Mouse (Mus musculus) megakaryocyte, adult 5-6 weeks (primary cell): Measurements from ENCODE around the gene Hpse2. TPM values are rescaled to one million over a fixed set of nuclear protein-coding genes. Genes with fewer than 3 reads are reported as not detected.

Experiments
- ATAC-seq: 2 replicates; pipeline ENCODE4 v1.8.0; 2016; ENCODE audit warnings: mild to moderate bottlenecking, inconsistent platforms; ENCODE audit not compliant: poor library complexity, severe bottlenecking
- total RNA-seq, 2 experiments: library from RNA; stranded (forward) in 1 of 2; stranded (reverse) in 1 of 2; fragments of 153-499, 151-499 nt in 1 of 2; fragments of 221-1000, 200-1000 nt in 1 of 2; gene quantifications; 2 replicates each; pipeline versions ENCODE4 v1.2.3 to v1.2.4; 2015 to 2017

The Hpse2 gene
- total RNA-seq, 2 experiments from 2014 or later, result not detected

DNA sequence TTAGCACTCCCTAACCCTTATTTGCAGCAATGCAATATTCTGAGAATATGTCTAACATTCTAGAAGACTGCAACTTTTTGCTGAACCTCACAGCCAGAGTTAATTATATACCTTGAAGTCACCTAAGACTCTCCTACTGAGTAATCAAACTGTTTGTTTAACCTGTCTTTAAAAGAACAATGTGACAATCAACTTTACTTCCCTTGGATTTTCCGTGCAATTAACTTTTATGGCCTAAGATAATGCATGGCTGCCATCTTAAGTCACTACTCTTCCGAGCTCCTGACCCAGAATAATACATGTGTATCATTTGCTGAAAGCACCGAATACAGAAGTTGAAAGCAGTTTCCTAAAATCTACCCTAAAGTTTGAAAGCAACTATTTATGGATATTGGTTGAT, 407.6 kb downstream of the Hpse2 start:
- no peak for ATAC-seq

DNA sequence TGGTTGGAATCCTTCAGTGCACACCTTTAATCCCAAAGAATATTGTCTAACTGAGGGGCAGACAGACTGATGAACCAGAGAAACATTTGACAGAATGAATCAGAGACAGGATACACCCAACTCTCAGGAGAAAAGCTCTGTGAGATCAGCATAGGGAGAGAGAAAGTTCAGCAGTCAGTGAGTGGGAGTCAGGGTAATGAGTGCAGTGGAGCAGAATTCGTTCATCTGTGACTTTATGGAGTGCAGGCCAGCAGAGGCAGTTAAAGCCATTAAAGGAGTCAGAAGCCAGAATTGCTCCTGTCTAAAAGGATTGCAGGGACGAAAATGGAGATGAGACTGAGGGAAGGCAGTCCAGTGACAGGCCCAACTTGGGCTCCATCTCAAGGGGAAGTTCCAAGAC, 410.2 kb downstream of the Hpse2 start:
- no peak for ATAC-seq

DNA sequence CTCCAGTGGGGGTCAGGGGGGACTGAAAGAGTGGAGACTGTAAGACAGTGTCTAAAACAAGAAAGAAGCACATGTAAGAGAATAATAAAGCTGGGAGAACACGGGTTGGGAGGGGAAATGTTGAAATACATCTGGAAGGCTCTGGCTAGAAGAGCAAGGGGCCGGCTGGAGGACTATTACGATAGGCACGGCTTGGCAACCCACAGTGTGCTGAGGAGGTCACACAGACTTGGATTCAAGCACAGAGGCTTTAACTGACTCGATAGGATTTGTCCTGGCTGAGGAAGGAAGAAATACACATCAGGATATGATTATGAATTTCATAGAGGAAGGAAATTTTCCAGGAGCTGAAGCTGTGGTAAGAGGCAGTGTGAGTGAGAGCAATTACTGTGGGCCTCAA, 414.4 kb downstream of the Hpse2 start:
- no peak for ATAC-seq

DNA sequence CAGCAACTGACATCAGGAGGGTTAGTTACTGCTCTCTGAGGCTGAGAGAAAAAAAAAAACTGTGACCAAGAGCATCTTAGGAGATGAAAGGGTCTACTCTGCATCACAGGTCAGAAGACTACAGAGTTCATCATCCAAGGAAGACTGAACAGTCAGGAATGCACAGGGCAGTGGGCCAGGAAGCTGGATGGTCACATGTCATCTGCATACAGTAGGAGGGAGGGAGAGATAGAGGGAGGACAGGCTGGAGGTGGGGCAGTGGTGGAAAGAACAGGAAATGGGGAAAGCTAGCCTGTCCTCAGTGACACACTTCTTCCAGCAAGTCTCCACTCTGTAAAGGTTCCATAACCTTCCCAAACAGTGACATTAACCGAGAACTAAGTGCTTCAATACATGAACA, 423.0 kb downstream of the Hpse2 start:
- no peak for ATAC-seq

DNA sequence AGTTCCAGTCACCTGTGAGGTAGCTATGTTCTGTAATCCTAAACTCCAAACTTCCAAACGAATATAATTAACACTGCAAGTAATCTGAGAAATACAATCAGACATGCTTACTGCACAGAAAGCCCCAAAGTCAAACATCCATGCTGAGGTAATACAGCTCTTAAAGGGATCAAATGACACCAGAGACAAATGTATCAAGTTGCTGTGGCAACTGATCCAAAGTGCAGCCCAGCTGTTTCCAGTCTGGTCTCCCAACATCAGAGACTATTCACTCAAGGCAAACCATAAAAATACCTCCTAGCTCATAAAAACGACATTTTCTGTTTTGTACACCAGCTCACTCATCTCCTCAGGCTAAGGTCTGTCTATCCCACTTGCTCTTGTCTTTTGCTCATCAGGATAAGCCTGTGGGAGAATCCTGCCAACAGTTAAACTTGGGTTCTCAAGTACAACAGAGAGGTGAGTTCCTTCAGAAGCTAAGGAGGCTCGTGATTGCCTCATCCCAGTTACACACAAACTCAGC, 440.0 kb downstream of the Hpse2 start:
- no peak for ATAC-seq

DNA sequence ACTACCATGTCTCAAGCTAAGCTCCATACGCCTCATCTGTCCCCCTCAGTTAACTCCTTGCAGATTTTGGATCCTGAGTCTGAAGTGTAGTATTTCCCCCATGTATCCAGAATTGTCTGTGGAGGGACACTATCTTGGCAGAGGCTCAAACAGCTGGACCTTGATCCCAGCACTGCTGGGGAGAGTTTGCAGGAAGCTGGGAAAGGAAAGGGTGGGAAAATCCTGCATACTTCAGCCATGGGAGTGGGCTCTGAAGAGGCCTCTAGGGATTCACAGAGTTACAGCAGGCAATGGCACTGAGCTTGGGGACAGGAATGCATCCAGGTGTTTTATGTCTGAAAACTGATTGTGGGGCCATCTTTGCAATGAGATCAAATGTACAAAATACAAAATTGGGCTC, 450.6 kb downstream of the Hpse2 start:
- no peak for ATAC-seq

DNA sequence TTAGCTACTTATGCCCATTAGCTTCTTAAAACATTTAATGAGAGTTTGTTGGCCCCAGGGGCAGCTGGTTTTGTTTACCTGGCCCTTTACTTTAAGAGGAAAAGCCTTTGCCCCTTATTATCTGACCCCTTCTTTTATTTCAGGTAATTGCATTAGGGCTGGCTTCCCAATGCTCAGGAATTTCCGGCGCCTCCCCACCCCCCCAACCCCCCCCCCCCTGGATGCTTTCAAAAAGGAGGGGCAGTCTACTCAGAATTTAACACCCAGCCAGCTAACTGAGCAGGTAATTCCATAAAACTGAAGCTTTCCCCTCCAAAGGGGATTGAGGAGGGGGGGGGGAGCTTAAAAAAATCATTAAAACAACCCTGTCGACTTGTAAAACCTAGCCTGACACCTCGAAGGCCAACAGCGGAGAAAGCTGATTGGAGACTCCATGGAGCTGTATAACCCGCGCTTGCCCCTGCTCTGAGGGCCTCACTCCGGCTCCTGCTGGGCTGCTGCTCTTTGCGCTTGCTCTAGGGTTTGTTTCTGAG, 451.4 kb downstream of the Hpse2 start:
- no peak for ATAC-seq

DNA sequence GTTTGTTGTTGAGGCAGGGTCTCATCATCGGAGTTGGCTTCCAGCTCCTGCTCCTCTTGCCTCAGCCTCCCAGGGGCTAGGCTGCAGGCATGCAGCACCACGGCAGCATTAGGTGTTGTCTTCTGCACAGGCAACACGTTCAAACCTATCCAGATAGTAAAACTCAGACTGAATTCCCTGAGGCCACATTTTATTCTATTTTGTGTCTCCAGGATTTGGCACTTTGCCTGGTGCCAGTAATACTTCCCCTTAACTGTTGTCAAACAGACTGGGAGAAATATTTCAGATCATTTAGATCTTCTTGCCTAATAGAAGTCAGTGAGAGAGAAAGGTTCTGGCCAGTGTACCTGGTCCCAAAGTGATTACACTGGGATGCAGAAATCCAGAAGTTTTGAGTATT, 458.5 kb downstream of the Hpse2 start:
- ATAC-seq, result no peak

DNA sequence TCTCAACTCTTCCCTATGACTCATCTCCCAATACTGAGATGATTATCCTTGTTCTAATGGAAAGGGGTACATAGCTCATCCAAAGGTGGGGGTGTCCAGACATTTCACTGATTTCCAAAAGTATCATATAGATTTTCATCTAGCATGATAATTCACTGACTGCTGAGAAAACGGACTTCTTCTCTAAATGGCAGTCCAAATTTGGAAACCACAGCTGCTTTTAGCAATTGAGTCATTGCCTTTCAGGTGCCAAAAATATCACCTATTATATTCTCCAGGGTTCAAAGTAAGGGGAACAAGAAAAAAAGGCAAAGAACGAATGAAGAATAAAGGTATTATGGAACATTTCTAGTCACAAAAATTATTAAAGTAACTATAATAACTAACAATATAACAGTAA, 459.9 kb downstream of the Hpse2 start:
- ATAC-seq, result no peak

DNA sequence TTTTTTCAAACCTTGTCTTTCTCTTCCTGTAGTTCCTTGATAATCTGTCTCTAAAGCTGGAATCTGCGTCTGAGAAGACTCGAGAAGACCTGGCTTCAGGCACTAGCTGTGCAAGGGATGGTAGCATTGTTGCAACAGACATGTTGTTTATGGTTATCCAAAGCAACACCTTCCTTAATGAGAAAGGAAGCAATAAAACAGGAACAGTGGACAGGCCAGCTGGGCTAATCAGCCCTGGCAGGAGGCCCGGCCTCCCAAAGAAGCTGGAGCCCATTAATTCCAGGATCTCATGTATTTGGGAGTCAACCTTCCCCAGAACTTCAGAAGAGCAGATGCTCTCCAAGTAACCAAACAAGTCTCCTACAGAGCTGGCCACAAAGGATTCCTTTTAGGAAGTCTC, 465.5 kb downstream of the Hpse2 start:
- ATAC-seq, result no peak

DNA sequence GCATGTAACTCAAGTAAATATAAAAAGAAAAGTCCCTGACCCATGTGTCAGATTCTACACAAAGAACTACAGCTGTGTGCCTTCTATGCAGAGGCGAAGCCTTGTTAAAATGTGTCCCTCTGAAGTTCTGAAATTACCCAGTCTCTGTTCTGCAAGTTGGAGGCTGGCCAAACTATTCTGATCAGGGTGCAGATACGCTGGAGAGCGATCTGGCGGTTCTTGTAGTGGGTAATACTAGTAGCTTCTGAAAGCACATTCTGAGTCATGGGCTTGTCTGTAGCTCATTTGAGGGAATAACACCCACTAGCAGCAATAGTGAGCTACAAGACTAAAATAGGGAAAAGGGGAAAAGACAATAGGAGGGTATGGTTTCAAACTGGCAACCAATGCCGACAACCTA, 474.5 kb downstream of the Hpse2 start:
- no peak for ATAC-seq

DNA sequence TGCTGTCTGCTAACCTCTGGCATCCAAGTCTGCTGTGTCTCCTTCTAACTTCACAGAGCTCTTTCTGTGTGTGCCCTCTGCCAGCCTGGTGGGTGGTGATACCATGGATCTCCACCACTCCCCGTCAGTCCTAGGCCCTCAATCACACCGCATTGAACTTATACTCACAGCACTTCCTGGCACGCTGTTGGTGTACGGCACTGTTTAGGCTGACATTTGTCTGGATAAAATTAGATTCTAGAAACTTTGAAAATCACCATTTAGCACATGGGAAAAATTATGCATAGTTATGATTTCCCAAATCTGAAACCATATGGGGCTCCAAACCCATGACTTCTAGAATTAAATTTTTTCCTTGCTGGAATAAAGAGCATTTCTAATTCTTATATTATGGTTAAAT, 478.4 kb downstream of the Hpse2 start:
- no peak for ATAC-seq

DNA sequence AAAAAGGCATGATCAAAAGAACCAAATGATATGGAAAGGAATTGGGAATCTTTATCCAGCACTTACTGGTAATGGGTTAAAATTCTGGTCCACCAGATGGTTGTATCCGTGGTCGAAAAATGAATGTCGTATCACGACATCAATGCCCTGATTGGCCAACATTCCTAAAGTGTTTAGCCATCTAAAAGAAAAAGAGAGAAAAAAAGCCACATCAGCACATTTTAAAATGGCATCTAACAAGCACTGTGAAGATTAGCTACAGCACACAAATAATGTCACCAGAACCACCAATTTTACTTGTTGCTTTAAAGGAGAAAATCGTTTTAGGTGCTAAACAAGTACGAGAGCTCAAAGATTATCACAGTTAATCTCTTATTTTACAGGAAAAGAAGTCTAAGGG, 479.6 kb downstream of the Hpse2 start:
- ATAC-seq, result no peak

DNA sequence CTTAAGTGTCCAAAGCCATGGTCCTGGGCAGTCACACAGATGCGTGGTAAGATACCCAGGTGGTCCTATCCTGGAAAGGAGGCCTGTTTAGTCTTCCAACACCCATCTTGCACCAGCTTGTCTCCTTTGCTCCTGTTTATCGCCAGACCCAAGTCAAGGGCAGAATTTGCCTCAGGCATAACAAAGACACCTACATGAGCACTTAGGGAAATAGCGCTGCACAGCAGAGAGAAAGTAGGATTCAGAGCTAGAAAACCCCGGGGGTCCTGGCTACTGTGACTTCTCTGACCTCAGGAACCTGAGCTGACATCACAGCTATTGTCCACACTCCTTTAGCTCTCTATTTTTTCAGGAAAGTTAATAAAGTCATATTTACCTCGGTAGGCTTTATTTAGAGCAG, 481.8 kb downstream of the Hpse2 start:
- no peak for ATAC-seq

DNA sequence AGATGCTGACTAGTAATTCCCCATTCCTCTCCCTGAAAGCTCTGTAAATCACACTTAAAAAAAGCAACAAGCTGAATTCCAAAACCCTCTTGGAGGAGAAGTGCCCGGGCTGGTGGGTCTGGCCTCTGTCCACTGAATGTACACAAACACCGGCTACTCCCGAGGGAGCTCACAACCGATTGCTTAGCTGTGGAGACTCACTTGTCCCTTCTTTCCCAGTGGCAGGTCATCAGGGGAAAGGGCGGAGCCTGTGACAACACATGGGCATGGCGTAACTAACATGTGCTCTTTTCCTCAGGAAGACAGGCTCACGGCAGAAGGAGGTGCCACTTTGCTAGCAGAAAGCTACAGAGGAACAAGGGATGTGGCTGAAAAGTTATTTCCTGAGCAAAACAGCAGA, 483.4 kb downstream of the Hpse2 start:
- no peak for ATAC-seq

DNA sequence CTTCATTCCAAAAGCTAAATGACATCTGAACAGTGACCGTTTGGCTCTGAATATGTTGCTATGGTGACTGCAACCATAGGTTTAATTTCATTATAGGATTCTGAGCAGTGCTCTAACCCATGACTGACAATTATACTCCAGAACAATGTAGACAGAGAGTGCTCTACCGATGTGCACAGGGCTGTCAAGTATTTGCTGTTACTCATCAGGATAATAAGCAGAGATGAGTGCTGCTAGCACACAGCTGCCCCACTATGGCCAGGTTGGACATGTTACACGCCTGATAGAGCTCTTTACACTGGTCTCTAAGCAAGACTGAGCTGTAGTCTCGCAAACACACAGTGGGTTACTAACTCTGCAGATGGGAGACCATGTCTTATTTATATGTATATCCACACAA, 483.9 kb downstream of the Hpse2 start:
- ATAC-seq, result no peak

DNA sequence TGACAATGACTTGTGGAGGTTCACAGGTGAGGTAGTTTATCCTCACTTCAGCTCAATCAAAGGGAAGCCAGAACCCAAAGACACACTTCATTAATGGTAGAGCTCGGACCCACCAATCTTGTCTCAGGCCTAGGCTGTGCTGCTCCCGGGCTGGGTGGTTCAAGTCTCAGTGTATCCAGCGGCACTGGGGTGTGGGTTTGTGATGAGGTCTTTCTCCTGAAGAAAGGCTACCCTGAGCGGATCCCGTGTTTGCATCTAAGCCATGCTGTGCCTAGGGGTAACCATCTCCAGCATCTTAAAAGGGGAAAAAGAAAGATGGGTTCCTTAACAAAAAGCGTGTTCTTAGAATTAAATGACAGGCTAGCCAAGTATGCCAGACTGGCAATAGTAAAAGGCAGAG, 484.3 kb downstream of the Hpse2 start:
- no peak for ATAC-seq

DNA sequence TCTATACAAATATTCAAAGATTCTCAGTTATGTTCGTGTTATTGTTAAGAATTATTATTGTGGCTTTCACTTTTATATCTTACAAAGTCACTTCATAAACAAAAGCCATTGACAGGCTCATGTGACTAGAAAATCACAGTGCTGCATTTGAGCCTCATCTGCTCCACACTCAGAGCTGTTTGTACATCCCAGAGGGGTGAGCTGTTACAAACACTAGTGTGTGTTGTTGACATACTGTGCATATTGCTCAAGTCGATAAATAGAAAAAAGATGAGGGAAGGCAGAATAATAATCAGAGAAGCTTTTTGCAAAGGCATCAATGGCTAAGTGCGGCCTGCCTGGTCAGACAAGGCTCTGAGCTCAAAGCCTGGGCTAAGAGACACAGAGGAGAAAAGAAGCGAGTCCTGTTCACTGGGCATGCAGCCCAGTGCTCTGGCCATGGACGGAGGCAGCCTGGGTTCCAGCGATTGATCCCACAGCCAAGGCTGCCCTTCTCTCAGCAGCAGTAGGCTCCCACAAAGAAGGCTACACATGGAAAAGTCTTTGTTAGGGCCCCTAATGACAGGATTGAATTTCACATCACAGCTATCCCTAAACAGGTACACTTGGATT, 485.6 kb downstream of the Hpse2 start:
- no peak for ATAC-seq

DNA sequence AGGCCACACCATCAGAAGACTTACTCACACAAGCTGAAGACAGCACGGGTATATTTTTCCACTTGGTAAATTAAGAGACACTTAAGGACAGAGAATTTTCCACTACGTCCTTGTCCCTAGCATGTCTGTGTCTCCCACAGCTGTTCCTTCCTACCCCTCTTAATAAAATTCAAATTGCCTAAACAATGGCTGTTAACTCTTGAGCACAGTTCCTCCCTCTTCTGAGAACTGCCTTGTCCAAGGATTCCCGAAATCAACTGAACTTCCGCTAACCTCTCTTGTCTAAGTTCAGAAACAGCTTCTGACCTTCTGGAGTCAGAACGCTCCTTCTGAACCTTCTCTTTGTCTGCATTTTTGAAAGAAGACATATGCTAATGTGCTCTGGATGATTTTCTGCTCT, 496.6 kb downstream of the Hpse2 start:
- ATAC-seq, result no peak

DNA sequence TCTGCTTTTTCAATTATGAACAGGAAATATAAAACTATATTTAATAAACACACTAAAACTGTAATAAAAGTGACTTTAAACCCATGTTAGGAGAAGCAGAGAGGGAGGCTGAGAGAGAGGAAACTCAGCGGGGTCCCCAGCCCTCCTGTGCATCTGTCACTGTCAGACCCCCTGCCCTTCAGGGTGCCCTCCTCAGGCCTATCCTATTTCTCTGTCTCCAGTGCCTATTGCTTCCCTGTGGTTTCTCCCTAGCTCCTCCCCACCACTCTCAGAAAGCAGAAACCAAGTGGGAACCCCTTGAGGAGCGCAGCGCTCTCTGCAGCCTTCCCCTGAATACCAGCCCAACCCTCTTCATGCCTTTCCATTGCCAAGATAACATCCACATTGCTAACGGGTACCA, 510.5 kb downstream of the Hpse2 start:
- no peak for ATAC-seq

DNA sequence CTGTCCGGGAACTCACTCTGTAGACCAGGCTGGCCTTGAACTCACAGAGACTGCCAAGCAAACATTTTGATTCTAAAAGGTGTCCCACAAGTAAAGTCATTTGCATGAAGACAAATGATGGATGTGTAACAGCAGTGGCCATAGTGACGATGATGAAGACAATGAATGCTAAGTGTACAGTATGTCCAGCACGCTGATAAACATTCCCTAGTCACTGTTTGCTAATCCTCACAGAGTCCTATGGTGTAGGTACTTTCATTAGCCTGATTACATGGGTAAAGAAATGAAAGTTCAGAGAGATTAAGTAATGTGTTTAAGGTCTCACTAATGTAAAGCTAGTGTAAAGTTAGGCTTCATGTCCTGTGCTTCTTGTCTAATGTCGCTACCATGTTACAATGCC, 511.6 kb downstream of the Hpse2 start:
- ATAC-seq, result no peak

DNA sequence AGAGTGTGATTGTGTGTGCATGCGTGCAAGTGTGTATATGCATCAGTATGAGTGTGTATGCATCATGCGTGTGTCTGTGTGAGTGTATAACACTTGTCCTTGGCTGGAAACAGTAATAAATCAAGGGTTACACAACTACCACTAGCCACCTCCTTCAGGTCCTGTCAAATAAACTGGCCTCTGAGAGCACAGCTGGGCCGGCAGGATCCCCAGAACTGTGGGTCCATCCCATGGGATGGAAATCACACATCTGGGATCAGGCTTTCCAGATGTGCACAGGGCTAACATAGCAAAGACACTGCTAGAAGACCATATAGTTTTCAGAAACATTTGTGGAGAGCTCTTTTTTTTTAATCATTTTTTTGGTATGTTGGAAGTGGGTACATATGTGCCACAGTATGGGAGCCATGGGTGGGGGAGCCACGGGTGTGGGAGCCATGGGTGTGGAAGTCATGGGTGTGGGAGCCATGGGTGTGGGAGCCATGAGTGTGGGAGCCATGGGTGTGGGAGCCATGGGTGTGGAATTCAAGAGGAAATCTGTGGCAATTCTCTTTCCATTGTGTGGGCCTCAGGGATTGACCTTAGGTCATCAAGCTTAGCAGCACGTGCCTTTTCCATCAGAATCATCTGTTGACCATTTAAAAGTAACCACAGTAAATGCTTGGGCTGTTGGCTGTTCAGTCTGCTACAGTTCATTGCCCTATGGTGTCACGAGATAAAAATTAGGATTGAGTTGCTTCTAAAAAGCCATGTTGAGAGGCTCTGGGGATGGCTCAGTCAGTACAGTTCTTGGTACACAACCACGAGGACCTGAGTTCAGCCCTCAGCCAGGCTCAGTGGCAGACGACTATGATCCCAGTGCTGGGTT, 518.3 kb downstream of the Hpse2 start:
- no peak for ATAC-seq
